Mouse (Mus musculus): ENCODE measurements around the gene Pdzd7. TPM values are rescaled to one million over a fixed set of nuclear protein-coding genes. Genes with fewer than 3 reads are reported as not detected.

Pdzd7 gene
- total and polyA plus RNA-seq, 3 experiments, result 0.17 to 0.20 TPM; not detected in 1

GRCm38 (mm10) chr19:45017216-45017771 lies 28.2 kb downstream of the Pdzd7 start:
- Histone ChIP-seq H3K79me2 (replicated peaks; ENCODE audit: control insufficient read depth, extremely low read depth, insufficient read depth, poor library complexity, severe bottlenecking) (peaks cover 5% of the 10 kb centered on the region; the same call in 1 of the 2 replicates), H3K9me3 (replicated peaks; ENCODE audit: low read length) (no peaks in the 10 kb centered on the region), H3K27me3 (replicated peaks) (peaks cover 40% of the 10 kb centered on the region), H3K27ac (ENCODE audit: insufficient read depth, low read depth) (peak overlapping the region; percentile 73), H3K4me3 (replicated peaks in 1 of 3; ENCODE audit: low read depth in 2 of 3, low read length in 2 of 3, poor library complexity in 1 of 3) (peak overlapping the region; percentile 28 to 72 (median 41)), H3K9ac (ENCODE audit: insufficient read depth, low read depth) (peak overlapping the region; percentile 87), H3K4me1 (ENCODE audit: control insufficient read depth in 1 of 2, insufficient read depth in 2 of 2) (peaks cover 23 to 43% of the 10 kb centered on the region in 2 experiments), H3K36me3 (replicated peaks in 1 of 2; ENCODE audit: control insufficient read depth in 1 of 2, insufficient read depth in 1 of 2, low read length in 1 of 2) (peaks cover 2 to 10% of the 10 kb centered on the region in 2 experiments), H3K4me2 (ENCODE audit: insufficient read depth, low read depth, poor library complexity, severe bottlenecking) (peak overlapping the region; percentile 77)
- in situ Hi-C loops (cut with MboI; ENCODE audit: low pct_ligation_motif_present, low pct_unique_long_range_greater_than_20kb, low sequenced_read_pairs), result no loop called here
- dilution Hi-C loops (cut with MboI; ENCODE audit: extremely low pct_ligation_motif_present, extremely low pct_unique_long_range_greater_than_20kb, low sequenced_read_pairs), result no loop called here
- no peak for TF ChIP-seq KAT2A (IDR thresholded peaks at IDR 0.05; ENCODE audit: insufficient replicate concordance, low read length)
- no peak for TF ChIP-seq MEF2A (IDR thresholded peaks at IDR 0.05; ENCODE audit: borderline replicate concordance, low read depth, low read length)
- no peak for TF ChIP-seq TBP (conservative IDR thresholded peaks at IDR 0.05; ENCODE audit: low read depth, low read length)
- no peak for TF ChIP-seq ETS1 (conservative IDR thresholded peaks at IDR 0.05; ENCODE audit: low read depth, low read length)
- no peak for TF ChIP-seq ZKSCAN1 (IDR thresholded peaks at IDR 0.05; ENCODE audit: borderline replicate concordance, low read depth, low read length)
- no peak for TF ChIP-seq EP300 (IDR thresholded peaks at IDR 0.05; ENCODE audit: low read length)
- TF ChIP-seq ELF1 (IDR thresholded peaks at IDR 0.05; ENCODE audit: low read depth, low read length), result no peak
- TF ChIP-seq RAD21 (IDR thresholded peaks at IDR 0.05; ENCODE audit: low read depth, low read length), result no peak
- no peak for TF ChIP-seq POLR2A (IDR thresholded peaks at IDR 0.05; ENCODE audit: low read depth, low read length)
- no peak for TF ChIP-seq MYC (IDR thresholded peaks at IDR 0.05; ENCODE audit: low read depth, low read length)
- no peak for TF ChIP-seq BHLHE40 (IDR thresholded peaks at IDR 0.05; ENCODE audit: low read depth, low read length)
- TF ChIP-seq MAZ (IDR thresholded peaks at IDR 0.05; ENCODE audit: low read depth, low read length), result peak; percentile 34; the same call in 1 of the 2 replicates
- no peak for TF ChIP-seq CHD2 (IDR thresholded peaks at IDR 0.05; ENCODE audit: low read length)
- no peak for TF ChIP-seq ZC3H11A (IDR thresholded peaks at IDR 0.05; ENCODE audit: low read depth, low read length)
- no peak for TF ChIP-seq GABPA (IDR thresholded peaks at IDR 0.05; ENCODE audit: insufficient replicate concordance, low read depth, low read length)
- peak; percentile 25 for TF ChIP-seq SMC3 (IDR thresholded peaks at IDR 0.05; ENCODE audit: low read depth, low read length)
- TF ChIP-seq SIN3A (IDR thresholded peaks at IDR 0.05; ENCODE audit: low read length), result peak; percentile 35; the same call in 1 of the 2 replicates
- TF ChIP-seq JUN (IDR thresholded peaks at IDR 0.05; ENCODE audit: insufficient read depth, low read depth, low read length), result no peak
- TF ChIP-seq CHD1 (IDR thresholded peaks at IDR 0.05; ENCODE audit: low read depth, low read length), result no peak
- 0 out of 2 replicates have a peak, but pooled peaks have one; percentile 4 for TF ChIP-seq MAX (IDR thresholded peaks at IDR 0.05; ENCODE audit: low read length)
- TF ChIP-seq TCF12 (IDR thresholded peaks at IDR 0.05; ENCODE audit: low read depth, low read length), result no peak
- 0 out of 2 replicates have a peak, but pooled peaks have one; percentile 54 for TF ChIP-seq UBTF (IDR thresholded peaks at IDR 0.05; ENCODE audit: low read depth, low read length)
- no peak for TF ChIP-seq POLR2AphosphoS2 (IDR thresholded peaks at IDR 0.05; ENCODE audit: low read depth, low read length)
- peak in 1 of 2 experiments; percentile 46; a peak in 2 of 4 replicates for TF ChIP-seq CTCF (conservative IDR thresholded peaks at IDR 0.05 in 1 of 2, IDR thresholded peaks at IDR 0.05 in 1 of 2; ENCODE audit: low read depth in 2 of 2, low read length in 2 of 2)
- no peak for DNase-seq (ENCODE audit: extremely low read depth)
